Mouse (Mus musculus) cerebellum, adult 9-10 months (tissue): ENCODE data around the gene Phactr1.

Source experiments
- DNase-seq: peaks from one replicate; pipeline ENCODE4 v3.0.0; 2022

Gene Phactr1

GRCm38 (mm10) chr13:43133400-43133799 is 453.0 kb downstream of the Phactr1 start:
- DNase-seq: no peak

GRCm38 (mm10) chr13:43134468-43134867 is 454.0 kb downstream of the Phactr1 start:
- peak; percentile 13 for DNase-seq

DNA sequence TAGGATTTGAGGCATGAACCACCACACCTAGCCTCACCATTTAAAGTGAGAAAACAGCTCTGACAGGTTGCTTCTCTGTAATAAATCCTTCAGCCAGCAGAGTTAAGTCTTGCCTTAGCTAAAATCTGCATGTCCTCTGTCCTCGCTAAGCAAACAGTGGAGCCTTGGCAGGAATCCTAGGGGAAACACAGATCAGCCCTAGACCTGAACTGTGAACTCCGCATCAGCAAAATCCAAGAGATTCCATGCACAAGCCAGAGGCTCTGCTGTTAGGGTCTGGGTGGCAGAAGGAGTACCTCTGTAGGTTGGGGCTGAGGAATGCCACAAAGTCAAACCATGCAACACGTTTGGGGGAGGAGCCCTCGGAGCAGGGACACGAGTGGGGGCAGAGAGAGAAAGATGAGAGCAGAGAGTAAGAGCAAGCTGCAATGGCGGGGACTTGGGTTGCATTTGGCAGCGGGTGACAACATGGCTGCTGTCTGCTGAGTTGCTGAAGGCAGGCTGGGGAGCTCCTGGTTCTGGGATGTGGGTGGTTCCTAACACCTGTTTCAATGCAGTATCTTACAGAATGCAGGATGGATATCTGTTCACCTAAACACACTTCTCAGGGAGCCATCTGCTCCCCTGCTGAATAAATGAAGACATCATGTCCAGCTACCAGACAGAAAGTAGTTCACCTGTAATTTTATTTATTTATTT is 464.4 kb downstream of the Phactr1 start:
- no peak for DNase-seq

DNA sequence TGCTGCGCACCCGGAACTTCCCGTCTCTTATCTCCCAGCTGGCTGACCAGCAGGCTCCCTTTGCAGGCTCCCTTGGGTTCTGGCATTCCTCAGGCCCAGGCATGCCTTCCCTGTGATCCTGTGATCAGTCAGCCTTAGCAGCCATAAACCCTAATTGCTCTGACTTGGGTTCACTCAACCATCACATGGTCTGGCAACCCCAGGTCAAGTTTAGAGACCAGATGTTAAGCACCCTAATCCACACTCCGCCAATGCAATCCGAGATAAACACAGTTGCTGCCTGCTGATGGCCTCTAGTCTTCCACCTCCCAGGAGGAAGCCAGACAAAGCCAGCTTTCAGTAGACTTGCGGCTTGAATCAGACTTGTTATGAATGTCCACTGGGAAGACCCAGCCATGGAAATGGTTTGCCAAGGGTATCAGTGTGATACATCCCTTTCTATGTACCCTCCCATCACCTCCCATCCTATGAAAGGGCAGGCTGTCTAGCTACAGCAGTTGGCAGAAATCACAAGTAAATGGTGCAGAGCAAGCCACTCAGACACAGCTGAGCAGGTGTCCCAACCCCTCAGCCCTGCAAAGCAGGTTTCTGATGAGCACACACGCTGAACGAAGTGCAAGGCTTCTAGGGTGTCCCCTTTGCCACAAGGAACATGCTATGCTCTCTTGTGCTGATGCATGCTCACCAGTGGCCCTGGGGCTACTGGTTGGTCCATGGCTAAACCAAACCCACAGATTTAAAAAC is 466.3 kb downstream of the Phactr1 start:
- DNase-seq: no peak

DNA sequence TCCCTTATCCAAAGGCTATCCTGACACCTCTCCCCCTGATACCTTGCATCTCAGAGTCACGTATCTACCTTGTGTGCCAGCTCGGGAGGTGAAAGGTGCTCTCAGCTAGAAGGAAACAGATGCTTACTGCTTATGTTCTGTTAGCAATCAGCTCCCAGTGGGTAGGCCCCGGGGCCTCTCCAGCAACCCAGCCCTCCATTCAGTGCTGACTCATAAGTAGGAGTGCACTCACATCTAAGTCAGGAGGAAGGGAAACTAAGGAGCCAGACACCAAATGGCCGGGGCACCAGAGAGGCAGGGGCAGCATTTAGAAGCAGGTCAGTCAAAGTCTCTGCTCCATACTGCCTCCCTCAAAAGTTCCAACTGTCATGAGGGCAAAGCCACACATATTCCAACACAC is 468.3 kb downstream of the Phactr1 start:
- no peak for DNase-seq

GRCm38 (mm10) chr13:43149661-43150060 is 469.2 kb downstream of the Phactr1 start:
- no peak for DNase-seq

DNA sequence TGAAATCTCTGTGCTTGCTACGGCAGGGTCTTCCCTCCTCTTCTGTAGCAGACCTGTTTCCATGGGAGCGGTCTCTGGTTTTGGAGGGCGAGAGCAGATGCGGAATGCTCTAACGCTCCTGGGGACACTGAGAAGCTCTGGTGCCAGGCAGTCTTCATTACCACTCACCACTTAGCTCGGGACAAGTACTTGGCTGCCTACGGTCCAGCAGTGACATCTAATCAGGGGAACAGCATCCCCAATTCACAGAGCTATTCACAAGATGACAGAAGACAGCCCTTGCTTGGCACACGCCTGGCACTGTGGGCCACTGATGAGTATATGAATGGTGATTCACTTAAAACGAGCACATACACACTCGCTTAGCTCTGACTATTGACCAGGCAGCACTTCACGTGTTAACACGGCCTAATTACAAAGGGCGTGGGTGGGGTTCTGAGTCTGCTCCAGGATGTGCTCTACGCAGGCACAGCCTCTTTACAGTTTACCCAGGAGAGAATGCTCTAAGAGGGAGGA is 471.6 kb downstream of the Phactr1 start:
- no peak for DNase-seq

- DNase-seq: no peak
Measured at GRCm38 (mm10) chr13:43157370-43157769, 476.9 kb downstream of the Phactr1 start.

- DNase-seq: no peak
Measured at GRCm38 (mm10) chr13:43158281-43158680, 477.9 kb downstream of the Phactr1 start.

GRCm38 (mm10) chr13:43159429-43159828 is 479.0 kb downstream of the Phactr1 start:
- no peak for DNase-seq

DNA sequence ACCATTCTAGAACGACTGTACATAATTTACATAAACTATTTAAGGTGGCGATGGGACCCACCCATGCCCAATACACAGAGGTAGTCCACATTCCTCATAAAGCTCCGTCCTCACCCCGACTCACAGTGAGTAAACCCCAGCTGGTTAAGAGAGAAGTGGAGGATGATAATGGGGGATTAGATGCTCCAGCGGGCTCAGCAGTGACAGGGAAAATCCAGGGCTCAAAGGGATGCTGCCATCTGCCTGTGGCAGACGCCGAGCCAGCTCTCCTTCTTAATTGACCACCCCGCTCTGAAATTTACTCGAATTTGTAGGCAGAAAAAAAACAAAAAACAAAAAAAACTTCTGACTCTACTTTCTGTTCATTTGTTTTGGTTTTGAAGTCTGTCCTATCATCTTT is 487.3 kb downstream of the Phactr1 start:
- DNase-seq: no peak

DNA sequence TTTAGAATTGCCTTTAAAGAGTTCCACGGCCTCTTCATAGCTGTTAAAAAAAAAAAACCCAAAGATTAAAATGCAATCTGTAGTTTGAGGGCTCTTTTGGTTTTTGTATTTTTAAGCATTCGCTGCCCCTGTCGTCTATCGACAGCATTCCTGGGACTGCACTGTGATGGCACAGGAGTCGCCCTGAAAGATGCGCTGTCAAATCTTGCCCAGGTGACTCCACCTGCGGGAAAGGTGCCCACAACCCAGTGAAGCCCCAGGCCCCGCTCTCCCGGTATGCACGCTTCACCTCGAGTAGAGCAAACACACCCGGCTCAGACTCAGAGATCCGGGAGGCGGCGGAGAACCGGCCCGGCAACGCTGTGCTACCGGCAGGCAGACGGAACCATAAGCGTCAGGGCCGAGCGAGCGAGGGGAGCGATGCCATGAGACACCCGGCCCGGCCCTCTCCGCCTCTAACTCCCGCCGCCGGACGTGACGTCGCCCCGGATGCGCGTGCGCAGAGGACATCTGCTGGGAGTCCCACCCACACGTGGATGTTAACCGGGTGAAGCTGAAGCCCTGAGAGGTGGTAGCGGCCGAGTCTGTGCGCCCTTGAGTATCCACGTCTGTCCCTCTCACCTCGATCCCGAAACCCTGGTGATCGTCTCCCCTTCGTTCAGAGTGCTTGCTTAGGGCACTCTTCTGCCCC is 490.7 kb downstream of the Phactr1 start, which contains the start of gene Tbc1d7:
Gene Tbc1d7 (minus strand): TSS at position 482 of the 691 bp plus-strand sequence.
- peak; percentile 98 for DNase-seq

DNA sequence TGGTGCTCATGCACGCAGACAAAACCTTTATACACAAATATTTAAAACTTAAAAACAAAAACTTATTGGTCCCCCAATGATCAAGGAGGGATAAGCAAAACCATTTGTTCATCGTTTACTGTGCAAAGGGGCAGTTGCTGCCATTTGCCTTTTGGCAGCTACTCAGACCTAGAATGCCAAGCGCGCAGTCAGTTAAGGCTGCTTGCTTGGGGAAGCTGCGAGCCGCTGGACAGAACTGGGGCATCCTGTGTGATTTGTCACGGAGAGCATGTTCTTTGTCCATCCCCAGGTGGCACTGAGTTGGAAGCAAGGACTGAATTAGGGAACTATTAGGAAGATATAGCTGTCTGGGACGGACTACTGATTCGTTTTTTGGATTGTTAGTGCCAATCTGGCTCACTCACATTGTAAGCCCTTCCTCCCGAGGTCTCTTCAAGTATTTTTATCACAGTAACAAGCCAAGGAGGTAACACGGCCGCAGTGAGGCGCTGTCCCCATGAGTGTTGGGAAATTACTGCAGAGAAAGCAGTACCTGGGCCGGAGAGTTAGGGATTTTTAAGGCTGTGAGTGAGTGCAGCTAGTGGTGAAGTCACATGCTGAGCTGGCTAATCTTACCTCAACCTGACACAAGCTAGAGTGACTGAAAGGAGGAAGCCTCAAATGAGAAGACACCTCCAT is 491.8 kb downstream of the Phactr1 start:
- peak; percentile 55 for DNase-seq

DNA sequence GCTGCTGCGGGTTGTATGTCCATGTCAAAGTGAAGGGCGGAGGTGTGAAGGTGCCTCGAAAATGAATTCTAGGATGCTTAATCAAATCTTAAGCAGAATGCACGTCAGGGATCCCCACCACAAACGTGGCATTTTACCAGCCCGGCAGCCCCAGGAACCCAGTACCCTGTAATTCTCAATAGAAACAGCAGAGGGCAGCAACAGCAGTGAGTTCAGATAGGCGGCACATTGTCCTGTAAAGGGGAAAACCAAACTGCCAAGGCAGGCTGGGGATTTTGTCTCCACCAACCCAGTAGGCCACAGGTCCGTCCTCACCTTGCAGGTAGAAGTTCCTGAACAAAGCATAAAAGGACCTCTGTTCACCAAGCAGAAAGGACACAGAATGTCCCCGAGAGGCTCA is 492.8 kb downstream of the Phactr1 start:
- DNase-seq: peak; percentile 91

GRCm38 (mm10) chr13:43176676-43177075 is 496.3 kb downstream of the Phactr1 start:
- DNase-seq: no peak

DNA sequence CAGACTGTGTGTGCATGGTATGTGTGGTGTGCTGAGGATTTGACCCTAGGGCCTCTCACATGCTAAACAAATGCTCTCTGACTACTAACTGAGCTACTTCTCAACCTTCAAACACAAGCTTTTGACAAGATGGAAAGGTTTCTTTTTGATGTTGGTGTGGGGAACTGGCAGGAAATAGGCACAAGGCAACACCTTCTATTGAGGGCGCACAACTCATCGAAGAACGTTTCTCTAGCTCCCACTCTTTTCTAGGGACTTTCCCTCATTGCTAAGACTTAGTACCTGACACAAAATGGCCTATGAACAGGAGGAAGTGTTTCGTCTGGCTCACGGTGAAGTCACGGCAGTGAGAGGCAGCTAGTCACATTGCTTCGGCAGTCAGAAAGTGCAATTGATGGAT is 496.9 kb downstream of the Phactr1 start:
- DNase-seq: no peak

GRCm38 (mm10) chr13:43181104-43181503 is 500.7 kb downstream of the Phactr1 start:
- no peak for DNase-seq

- peak; percentile 89 for DNase-seq
Measured at GRCm38 (mm10) chr13:43182465-43183201, 502.2 kb downstream of the Phactr1 start.

DNA sequence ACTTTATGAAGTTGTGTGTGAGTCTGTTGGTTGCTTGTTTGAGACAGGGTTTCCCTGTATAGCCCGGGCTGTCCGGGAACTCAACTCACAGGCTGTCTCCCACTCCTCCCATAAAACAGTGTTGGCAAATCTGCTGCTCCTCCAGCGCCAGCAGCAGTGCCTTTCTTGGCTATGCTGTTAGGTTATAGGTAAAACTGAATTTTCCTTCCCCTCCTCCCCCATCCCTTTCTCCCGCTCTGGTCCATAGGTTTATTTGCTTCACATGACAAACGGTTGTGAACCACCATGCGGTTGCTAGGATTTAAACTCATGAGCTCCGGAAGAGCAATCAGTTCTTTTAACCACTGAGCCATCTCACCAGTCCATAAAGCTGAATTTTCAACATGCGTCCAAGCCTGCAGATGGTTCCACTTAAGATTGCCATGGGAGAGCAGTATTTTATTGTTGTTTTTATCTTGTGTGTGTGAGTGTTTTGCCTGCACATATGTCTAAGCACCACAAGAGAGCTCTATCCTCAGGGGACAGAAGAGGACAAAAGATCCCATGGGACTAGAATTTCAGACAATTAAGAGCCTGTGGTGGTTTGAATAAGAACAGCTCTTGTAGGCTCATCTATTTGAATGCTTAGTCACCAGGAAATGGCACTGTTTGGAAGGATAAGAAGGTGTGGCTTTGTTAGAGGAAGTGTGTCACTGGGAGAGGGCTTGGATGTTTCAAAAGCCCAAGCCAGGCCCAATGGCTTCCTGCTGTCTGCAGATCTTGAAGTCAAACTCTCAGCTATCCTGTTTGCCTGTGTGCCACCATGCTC is 503.0 kb downstream of the Phactr1 start:
- no peak for DNase-seq

- DNase-seq: no peak
Measured at GRCm38 (mm10) chr13:43187736-43188135, 507.3 kb downstream of the Phactr1 start.
